Mouse (Mus musculus): ENCODE measurements around the gene Ankrd45.
A peak's percentile ranks its signal among the peaks of the same experiment; 100 is the strongest.
"Not testable (repeated sequence)": the region's sequence is repeated elsewhere in the genome, so short reads cannot be mapped to it uniquely, and the experiment has no call there.

The Ankrd45 gene

GRCm38 (mm10) chr1:161190253-161190910, 47.9 kb downstream of the Ankrd45 start:
- DNase-seq = no peak

GRCm38 (mm10) chr1:161195541-161196351, 53.3 kb downstream of the Ankrd45 start:
- DNase-seq = peak; percentile 85 to 87

GRCm38 (mm10) chr1:161196364-161196763, 53.9 kb downstream of the Ankrd45 start:
- not testable (repeated sequence) for DNase-seq

- DNase-seq = no peak
Observed at GRCm38 (mm10) chr1:161199856-161200255, 57.4 kb downstream of the Ankrd45 start.

- peak in 1 of 2 experiments; percentile 52 for DNase-seq
Observed at GRCm38 (mm10) chr1:161214465-161214864, 72.0 kb downstream of the Ankrd45 start.

GRCm38 (mm10) chr1:161219816-161220215, 77.3 kb downstream of the Ankrd45 start:
- no peak for DNase-seq

Measured in kidney, postnatal 36 days (tissue).